Mouse (Mus musculus) hindbrain, embryonic 11.5 days (tissue): ENCODE measurements around the gene Cd19. TPM values are rescaled to one million over a fixed set of nuclear protein-coding genes. Genes with fewer than 3 reads are reported as not detected.

Source experiments
- ATAC-seq: fragments of 200-750 bp; cut with Nextera tagmentation; 2 replicates; pipeline ENCODE4 v1.8.0; 2017; ENCODE audit warnings: mild to moderate bottlenecking, moderate TSS enrichment, moderate library complexity; ENCODE audit not compliant: low FRiP score
- DNase-seq: peaks from one replicate; pipeline ENCODE4 v3.0.0-alpha.2; 2015; ENCODE audit warnings: low spot score
- H3K27ac ChIP-seq: fragments of 300-500 bp; sonication (generic); 2 replicates; pipeline ENCODE4 v1.5.1; 2014; ENCODE audit warnings: mild to moderate bottlenecking, low read depth, low read length
- H3K27me3 ChIP-seq: fragments of 300-500 bp; sonication (generic); 2 replicates; pipeline ENCODE4 v1.6.1; 2014; ENCODE audit warnings: mild to moderate bottlenecking, low read length, moderate library complexity, mixed read lengths; ENCODE audit not compliant: control insufficient read depth, insufficient read depth
- H3K36me3 ChIP-seq: fragments of 300-500 bp; sonication (generic); 2 replicates; pipeline ENCODE4 v1.6.1; 2014; ENCODE audit warnings: mild to moderate bottlenecking, low read length, moderate library complexity, mixed read lengths; ENCODE audit not compliant: control insufficient read depth, insufficient read depth
- H3K4me1 ChIP-seq: fragments of 300-500 bp; sonication (generic); replicated peaks from 2 replicates; pipeline ENCODE4 v1.6.1; 2014; ENCODE audit warnings: low read length, mixed read lengths; ENCODE audit not compliant: control insufficient read depth, insufficient read depth
- H3K4me2 ChIP-seq: fragments of 300-500 bp; sonication (generic); replicated peaks from 2 replicates; pipeline ENCODE4 v1.6.1; 2014; ENCODE audit warnings: mild to moderate bottlenecking, low read depth, low read length
- H3K4me3 ChIP-seq: fragments of 300-500 bp; sonication (generic); 2 replicates; pipeline ENCODE4 v1.5.1; 2014; ENCODE audit warnings: low read depth, low read length
- H3K9ac ChIP-seq: fragments of 300-500 bp; sonication (generic); 2 replicates; pipeline ENCODE4 v1.6.1; 2014; ENCODE audit warnings: low read depth, low read length
- H3K9me3 ChIP-seq: fragments of 300-500 bp; sonication (generic); 2 replicates; pipeline ENCODE4 v1.6.1; 2016; ENCODE audit warnings: low read length; ENCODE audit not compliant: control insufficient read depth
- WGBS: fragments of 180-500 bp; shearing (Covaris S2); extraction: QIAGEN DNeasy Blood & Tissue Kit; methylation state at CpG from one replicate; pipeline ENCODE4 v1.1.7; 2014; 5-methylcytosine and 5-hydroxymethylcytosine counted together
- polyA plus RNA-seq: library from polyadenylated mRNA; unstranded; fragments of >200 nt; fragmentation: Nextera tagmentation; extraction: Ambion mirVana; gene quantifications from 2 replicates; pipeline ENCODE4 v1.2.1, GENCODE M21; 2014

The Cd19 gene
- not detected in 2 replicates for polyA plus RNA-seq

DNA sequence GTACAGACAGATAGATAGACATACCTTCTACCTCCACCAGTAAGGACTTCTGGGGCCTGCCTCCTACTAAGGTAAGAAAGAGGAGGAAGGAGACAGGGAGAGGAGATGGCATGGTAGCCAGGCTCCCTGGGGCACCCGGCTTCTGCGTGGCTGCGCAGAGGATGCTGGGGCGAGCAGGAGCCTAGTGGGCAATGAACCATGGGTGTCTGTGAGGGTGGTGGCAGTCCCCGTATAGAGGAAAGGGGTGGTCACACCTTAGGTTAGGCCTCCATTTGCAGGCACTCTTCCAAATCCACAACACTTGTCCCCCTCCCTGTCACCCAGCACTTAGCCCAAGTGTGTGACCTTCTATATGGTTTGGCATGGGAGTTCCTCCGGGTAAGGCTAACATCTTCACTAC lies at the start of gene Cd19:
Gene Cd19 (minus strand): TSS at position 165 of the 400 bp plus-strand sequence.
- Histone ChIP-seq H3K36me3 (no peaks in the 10 kb centered on the region), H3K9me3 (no peaks in the 10 kb centered on the region), H3K4me3 (no peak within 1 kb of the TSS), H3K9ac (no peak within 1 kb of the TSS), H3K4me1 (no peaks in the 10 kb centered on the region), H3K4me2 (no peak within 1 kb of the TSS), H3K27ac (no peak within 1 kb of the TSS), H3K27me3 (no peaks in the 10 kb centered on the region)
- DNase-seq: no peak
- 90% methylated on average over 6 of the region's 6 CpGs for WGBS
- no peak for ATAC-seq

DNA sequence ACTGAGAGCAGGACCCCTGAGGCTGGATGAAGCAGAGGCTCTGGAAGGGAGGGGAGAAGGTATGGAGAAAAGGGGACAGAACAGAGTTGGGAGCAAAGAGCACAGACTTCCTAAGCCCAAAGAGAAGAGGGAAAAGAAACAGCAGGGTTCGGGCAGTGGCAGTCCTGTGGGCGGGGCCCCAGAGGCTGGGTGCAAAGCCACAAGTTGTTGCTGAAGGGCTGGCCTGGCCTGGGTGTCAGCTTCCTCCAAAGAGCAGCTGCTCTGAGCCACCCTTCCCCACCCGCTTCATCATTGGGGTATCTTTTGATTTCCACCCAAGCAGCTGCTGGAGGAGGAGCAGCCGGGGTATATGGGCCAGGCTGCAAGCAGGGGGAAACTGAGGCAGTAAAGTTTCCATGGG lies 49.4 kb upstream of the Cd19 start:
- peaks cover 6% of the 10 kb centered on the region; the same call in 1 of the 2 replicates for H3K36me3 ChIP-seq
- 50% methylated on average over 4 of the region's 4 CpGs for WGBS
- H3K4me2 ChIP-seq: no peak overlapping the region
- H3K27me3 ChIP-seq: no peaks in the 10 kb centered on the region
- no peak for DNase-seq
- H3K4me3 ChIP-seq: no peak overlapping the region
- no peaks in the 10 kb centered on the region for H3K9me3 ChIP-seq
- H3K9ac ChIP-seq: no peak overlapping the region
- no peak for ATAC-seq
- no peaks in the 10 kb centered on the region for H3K4me1 ChIP-seq
- H3K27ac ChIP-seq: no peak overlapping the region

DNA sequence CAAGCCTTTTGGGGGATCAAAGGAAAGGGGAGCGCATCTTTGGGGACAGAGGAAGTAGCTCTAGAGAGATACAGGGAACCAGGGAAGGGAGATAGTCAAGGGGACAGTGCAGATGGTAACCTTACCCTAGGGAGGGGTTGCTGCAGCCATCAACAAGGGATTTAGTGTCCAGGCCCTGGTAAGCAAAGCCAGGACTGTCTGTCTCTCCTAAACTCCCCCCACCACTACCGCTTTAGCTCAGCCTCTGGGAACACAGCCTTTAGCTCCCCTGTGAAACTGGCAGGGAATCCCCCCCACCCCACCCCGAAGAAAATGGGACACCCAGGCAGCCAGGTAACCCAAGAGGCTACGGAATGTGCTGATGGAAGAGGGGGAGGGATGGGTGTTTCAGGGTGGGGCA lies 48.9 kb upstream of the Cd19 start:
- Histone ChIP-seq H3K36me3 (peaks cover 6% of the 10 kb centered on the region; the same call in 1 of the 2 replicates), H3K27me3 (no peaks in the 10 kb centered on the region), H3K4me2 (no peak overlapping the region), H3K4me3 (no peak overlapping the region), H3K27ac (no peak overlapping the region), H3K9ac (no peak overlapping the region), H3K4me1 (no peaks in the 10 kb centered on the region), H3K9me3 (no peaks in the 10 kb centered on the region)
- DNase-seq (no peak), ATAC-seq (no peak)
- 69% methylated on average over 4 of the region's 4 CpGs for WGBS

DNA sequence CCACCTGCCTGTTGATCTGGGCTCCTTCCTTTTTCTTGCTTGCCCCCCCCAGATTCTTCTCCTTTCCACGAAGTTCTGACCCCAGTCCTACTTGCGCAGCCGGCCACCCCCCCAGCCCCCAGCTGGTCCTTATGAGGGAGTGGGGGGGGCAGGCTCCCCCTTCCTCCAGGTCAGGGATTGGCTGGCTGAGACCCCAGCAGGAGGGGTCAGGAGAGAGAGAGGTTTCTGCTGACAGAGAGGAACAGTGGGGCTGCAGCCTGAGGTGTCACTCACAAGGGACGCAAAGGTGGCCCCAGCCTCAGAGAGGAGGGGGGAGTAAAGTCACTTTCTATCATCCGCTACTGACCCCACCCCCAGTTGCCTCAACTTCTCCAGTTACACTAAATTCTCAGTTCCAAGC lies 48.3 kb upstream of the Cd19 start, which contains the start of gene Atp2a1:
Gene Atp2a1 (minus strand): TSS at position 105 of the 400 bp plus-strand sequence.
- no peaks in the 10 kb centered on the region for H3K27me3 ChIP-seq
- H3K4me3 ChIP-seq: no peak within 1 kb of the TSS
- H3K9me3 ChIP-seq: no peaks in the 10 kb centered on the region
- no peak for DNase-seq
- no peak within 1 kb of the TSS for H3K9ac ChIP-seq
- WGBS: 41% methylated on average over 5 of the region's 5 CpGs
- no peak within 1 kb of the TSS; the same call in 1 of the 2 replicates for H3K4me2 ChIP-seq
- no peak for ATAC-seq
- no peaks in the 10 kb centered on the region for H3K4me1 ChIP-seq
- peaks cover 3% of the 10 kb centered on the region; the same call in 1 of the 2 replicates for H3K36me3 ChIP-seq
- no peak within 1 kb of the TSS for H3K27ac ChIP-seq

DNA sequence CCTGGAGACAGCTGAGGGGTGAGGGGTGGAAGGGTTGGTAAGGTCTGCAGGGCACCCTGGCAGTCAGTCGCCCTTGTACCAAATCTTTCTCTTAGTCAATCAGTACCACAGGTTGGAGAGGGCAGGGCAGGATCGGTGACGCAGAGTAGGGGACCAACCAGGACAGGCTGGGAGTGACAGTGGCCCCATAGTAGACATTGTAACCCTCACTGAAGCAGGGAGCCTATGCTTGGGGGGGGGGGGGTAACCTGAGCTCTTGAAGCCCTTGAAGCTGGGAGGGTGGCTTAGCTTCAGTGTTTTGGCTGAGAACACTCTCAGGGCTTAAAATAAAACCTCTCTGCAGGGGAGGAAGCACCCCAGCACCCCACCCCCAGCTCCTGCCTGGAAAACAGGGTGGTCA lies 46.9 kb upstream of the Cd19 start:
- Histone ChIP-seq H3K4me3 (no peak overlapping the region), H3K27me3 (no peaks in the 10 kb centered on the region), H3K27ac (no peak overlapping the region), H3K4me2 (no peak overlapping the region), H3K9me3 (no peaks in the 10 kb centered on the region), H3K9ac (no peak overlapping the region), H3K4me1 (no peaks in the 10 kb centered on the region), H3K36me3 (no peaks in the 10 kb centered on the region)
- ATAC-seq (no peak), DNase-seq (no peak)
- WGBS: 64% methylated on average over 3 of the region's 3 CpGs

DNA sequence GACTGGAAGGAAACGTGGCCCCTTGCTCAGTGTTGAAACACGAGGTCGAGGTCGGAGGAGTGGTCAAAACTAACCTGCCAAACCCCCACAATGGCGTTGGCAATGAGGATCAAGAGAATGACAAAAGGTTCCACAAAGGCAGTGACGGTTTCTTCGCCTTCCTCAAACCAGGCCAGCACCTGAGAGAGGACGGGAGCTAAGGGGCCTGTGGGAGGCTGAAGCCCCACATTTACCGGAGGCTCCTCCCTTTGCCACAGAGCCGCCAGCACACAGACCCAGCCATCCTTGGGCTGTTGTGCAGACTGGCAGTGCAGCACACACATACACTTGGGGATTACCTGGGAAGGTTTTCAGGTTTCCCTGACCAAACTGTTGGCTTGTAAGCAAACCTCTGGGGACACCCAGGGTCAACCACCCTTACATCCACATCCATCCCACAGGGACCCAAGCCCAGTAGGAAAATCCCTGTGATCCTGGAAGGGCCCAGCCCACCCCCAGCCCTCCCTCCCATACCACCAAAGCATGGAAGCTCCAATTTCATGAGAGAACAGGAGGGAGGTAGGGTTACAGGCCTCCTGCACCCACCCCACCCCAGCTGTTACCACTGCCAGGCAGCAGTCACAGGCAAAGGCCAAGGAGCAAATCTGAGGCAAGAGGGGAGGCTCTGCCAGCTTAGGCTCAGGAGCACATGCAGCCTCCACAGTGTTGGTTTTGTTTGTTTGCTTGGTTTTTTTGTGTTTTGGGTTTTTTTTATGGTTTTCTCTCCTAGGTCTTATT lies 46.1 kb upstream of the Cd19 start:
- no peak for DNase-seq
- Histone ChIP-seq H3K4me3 (no peak overlapping the region), H3K27ac (no peak overlapping the region), H3K4me1 (no peaks in the 10 kb centered on the region), H3K9ac (no peak overlapping the region), H3K4me2 (no peak overlapping the region), H3K27me3 (no peaks in the 10 kb centered on the region), H3K36me3 (no peaks in the 10 kb centered on the region), H3K9me3 (no peaks in the 10 kb centered on the region)
- 52% methylated on average over 10 of the region's 10 CpGs for WGBS
- no peak for ATAC-seq

DNA sequence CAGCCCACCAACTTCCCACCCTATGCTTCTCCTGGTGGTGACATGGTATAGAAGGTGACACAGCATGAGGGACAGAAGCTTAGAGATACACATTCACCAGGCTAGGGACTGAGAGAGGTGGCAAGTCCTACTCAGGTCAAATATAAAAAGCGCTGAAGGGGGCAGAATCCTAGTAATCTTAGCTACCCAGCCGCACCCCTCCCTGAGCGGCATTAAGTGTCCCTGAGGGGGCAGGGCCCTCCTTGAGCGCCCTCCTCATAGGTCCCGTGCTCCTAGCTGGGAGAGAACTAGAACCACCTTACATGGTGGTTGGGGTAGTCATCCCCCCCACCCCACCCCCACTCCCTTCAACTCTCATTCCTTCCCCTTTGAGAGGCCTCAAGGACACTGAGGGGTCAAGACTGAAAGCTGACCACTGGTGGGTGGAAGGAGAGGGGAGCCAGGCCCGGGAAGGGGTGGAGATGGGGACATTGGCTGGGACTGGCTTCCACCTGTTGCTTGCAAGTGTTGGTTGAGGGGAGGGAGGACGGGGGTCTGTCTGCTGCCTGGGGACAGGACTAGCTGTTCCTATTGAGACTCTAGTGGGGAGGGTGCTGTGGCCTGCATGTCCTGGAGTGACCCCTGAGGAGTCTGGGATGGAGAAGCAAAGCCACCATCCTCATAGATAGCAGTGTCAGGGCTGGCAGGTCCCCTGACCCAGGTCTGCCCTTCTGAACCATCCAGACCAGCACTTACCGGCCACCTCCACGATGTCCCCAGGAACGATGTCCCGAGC lies 44.3 kb upstream of the Cd19 start:
- H3K27me3 ChIP-seq: no peaks in the 10 kb centered on the region
- WGBS: 80% methylated on average over 11 of the region's 11 CpGs
- no peaks in the 10 kb centered on the region for H3K9me3 ChIP-seq
- no peak overlapping the region for H3K9ac ChIP-seq
- ATAC-seq (no peak), DNase-seq (no peak)
- H3K4me3 ChIP-seq: no peak overlapping the region
- no peak overlapping the region for H3K27ac ChIP-seq
- no peaks in the 10 kb centered on the region for H3K36me3 ChIP-seq
- H3K4me1 ChIP-seq: no peaks in the 10 kb centered on the region
- H3K4me2 ChIP-seq: no peak overlapping the region

DNA sequence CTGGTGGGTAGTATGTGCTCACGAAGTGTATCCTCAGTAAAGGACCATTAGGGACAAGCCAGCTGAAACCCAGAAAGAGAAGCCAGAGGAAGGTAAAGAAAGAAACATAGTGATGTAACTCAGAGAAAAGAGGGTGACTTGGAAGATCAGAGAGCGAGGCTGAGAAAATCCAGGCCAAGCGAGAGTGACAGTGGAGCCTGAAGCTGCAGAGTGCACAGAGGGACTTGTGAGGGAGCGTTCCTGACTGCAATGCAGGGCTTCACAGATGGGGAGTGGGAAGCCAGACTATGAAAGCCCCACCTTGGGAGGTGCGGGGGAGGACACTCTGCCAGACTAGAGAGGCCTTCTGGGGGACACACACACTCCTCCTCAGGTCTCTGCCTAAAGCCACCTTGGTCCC lies 43.5 kb upstream of the Cd19 start:
- no peak overlapping the region for H3K4me3 ChIP-seq
- no peak overlapping the region for H3K9ac ChIP-seq
- DNase-seq: no peak
- no peaks in the 10 kb centered on the region for H3K27me3 ChIP-seq
- no peak for ATAC-seq
- H3K36me3 ChIP-seq: no peaks in the 10 kb centered on the region
- no peaks in the 10 kb centered on the region for H3K4me1 ChIP-seq
- WGBS: 73% methylated on average over 5 of the region's 5 CpGs
- no peaks in the 10 kb centered on the region for H3K9me3 ChIP-seq
- no peak overlapping the region for H3K4me2 ChIP-seq
- no peak overlapping the region for H3K27ac ChIP-seq
